Mouse (Mus musculus): ENCODE measurements around the gene Prkca.

The Prkca gene

DNA sequence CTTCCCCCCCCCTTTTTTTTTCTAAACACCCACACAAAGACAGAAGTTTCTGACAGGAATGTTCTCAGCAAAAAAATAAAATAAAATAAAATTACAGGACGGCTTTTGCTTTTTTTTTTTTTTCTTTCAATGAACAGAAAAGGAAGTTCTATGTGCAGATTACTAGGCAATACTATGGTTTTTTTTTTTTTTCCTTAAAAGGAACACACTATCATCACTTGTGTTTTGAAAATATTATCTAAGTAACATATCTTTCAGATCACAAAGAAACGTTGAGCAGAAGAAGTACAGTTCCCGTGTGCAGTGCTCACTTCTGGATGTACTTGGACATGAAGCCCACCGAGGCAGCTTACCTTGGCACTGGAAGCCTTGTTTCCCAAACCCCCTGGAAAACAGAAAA is 3.4 kb downstream of the Prkca start:
- DNase-seq (ENCODE audit: low spot score in 2 of 2), result no peak

DNA sequence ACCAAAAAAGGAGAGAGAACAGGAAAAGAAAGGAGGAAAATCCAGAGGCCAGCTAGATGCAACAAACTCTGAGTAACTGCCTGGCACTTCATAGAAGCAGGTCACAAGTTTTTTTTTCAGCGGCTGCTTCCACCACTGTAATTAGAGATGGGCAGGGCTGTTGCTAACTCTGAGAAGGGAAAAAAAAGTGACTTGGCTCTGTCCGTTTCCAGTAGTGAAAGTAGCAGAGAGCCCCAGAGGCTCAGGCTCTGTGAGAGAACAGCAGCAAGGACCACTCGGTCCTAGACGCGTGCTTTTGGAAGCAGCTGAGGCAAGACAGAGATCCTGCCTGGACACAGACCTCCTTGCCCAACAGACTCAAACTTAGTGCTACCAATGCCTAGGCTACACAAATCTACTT is 7.3 kb downstream of the Prkca start:
- no peak for DNase-seq (ENCODE audit: low spot score in 2 of 2)

DNA sequence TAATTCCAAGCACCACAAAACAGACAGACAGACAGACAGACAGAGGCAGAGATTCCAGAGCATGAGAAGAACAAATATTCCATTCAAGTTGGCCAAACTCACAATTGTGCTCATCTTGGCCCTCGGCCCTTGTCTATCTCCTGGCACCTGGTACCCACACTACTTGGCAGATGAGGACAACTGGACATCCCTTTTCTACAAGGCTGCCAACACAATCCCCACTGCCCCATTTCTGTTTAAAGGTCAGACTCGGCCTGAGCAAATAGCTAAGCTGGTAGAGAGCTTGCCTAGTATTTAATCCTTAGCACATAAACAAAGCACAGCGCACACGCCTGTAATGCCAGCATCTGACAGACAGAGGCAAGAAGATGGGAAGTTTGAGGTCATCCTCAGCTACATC is 8.2 kb downstream of the Prkca start:
- no peak for DNase-seq (ENCODE audit: low spot score in 2 of 2)

DNA sequence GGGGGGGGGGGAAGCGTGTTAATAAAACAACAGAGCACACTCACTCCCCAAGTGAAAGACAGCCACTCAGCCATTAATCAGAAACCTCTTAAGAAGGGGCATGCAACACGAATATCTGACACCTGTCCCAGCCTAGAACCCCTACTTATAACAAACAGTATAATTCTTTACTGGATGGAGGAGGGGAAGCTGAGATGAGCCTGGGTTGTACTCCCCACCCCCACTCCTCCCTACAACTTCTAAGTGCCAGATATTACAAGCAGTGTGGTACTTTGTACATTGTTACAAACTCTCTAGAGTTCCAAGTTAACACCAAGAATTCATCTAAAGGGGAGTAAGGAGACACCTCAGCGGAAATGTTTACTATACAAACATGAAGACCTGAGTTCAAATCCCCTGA is 9.1 kb downstream of the Prkca start:
- DNase-seq (ENCODE audit: low spot score in 2 of 2), result no peak

DNA sequence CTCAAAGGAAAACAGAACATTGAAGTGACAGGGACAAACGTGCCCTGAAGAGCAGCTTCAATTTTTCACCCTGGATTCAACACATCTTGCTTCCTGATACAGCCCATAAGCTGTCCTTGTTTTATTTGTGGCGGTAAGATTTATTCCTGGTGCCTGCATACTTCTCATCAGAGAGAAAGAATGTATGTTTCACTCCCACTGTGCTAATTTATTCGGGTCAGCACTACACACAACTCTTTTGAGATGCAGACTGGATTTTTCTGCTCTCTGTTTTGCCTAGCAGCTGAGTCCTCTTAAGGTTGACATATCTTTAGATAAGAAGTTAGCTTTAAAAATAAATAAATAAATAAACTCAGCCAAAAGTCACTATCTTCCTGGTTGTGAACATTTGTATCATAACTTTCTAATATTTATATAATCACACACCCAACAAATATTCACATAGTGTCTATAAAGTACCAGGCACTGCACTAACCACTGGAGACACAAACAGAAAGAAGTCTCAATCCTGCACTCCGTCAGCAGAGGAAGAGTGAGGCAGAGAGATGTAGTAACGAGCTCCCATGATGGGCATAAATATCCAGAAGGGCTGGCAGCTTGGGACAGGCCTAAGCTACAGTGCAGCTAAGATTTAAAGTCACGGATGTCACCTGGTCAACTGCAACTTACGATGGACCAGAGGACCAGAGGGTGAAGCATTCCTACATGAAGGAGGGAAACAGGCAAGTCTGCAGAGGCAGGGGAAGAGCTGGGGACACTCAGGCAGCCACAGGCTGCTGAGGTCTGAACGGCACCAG is 9.9 kb downstream of the Prkca start:
- DNase-seq (ENCODE audit: low spot score in 2 of 2), result no peak

DNA sequence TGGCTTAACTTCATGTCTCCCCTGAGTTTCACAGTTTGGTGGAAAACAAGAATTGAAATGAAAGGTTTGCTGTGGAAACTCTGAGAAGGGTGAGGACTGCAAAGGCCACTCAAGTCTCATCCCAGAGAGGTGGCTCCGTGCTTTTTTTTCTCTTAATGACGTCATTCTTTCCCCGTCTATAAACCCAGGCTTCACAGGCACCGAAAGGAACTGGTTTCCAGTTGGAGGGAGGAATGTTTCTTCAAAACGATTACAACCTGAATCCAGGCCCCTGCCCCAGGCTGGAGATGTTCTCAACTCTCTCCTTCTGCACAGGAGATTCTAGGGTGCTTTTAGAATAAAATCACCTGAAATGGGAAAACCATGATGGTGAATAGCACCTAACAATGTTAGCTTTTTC is 10.7 kb downstream of the Prkca start:
- no peak for DNase-seq (ENCODE audit: low spot score in 2 of 2)

DNA sequence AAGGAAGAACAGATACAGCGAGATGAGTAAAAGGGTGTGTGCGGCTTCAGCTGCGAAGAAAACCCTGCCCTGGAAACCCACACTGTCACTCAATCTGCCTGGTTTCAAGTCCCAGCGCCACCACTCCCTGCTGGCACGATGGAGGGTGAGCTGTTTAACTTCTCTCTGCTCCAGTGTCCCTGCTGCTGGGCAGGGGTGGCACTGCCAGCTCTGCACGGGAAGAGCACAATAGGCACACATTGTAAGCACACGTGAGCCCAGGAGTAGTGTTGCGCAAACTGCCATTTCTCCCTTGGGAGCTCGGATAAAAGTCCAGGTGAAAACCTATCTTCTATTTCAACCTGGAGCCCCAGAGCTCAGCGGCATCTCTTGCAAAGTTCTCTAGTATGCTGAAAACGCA is 12.9 kb downstream of the Prkca start:
- no peak for DNase-seq (ENCODE audit: low spot score in 2 of 2)

DNA sequence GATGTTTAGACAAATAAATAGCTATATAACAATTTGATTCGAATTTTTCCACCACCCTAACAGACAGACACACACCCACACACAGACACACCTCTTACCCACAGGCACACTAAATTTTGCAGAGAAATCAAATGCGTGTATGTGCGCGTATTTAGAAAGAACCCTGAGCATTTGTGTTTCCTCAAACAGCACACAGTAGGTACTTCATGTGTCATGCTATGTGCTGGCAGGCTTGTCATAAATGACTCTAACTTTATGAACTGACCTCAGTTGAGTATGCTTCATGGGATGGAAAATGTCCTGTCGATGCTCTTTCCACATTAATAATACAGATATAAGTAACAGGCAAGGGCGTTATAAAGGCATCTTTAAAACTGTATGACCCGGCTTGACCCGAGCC is 17.8 kb downstream of the Prkca start:
- DNase-seq (ENCODE audit: low spot score in 2 of 2), result no peak

DNA sequence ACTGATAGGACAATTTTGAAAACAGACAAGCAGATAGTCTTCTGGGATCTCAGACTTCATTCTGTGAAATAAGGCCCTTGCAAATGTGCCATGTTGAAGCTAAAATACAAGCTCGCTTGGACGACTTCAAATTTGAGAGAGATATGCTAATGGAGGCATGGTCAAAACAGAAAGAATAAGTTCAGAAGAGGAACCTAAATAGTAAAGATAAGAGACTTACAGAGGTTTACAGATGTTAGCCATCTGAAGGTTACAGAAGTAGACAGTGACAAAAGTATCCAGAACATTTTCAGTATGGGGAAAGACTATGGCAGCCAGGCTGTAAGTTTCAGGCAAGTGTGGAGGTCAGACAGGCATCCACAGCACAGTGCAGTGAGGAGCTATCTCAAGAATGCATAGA is 21.6 kb downstream of the Prkca start:
- DNase-seq (ENCODE audit: low spot score in 2 of 2), result no peak

DNA sequence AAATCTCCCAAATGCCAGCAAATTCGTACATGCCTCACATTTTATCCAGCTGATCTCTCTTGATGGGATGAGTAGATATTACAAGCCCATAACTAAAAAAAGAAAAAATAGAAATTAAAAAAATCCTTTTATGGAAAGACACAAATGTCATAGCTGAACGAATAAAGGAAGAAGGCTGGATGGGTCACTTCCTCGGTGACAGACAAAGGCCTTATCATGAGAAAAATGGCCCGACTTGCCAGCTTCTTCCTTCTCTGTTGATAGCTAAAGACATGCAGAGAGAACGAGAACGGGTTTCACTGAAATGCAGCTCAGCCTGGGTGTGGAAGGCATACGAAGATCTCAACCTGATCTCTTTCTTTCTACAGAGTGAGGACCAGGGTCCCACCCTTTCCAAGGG is 23.2 kb downstream of the Prkca start:
- DNase-seq (ENCODE audit: low spot score in 2 of 2), result no peak

DNA sequence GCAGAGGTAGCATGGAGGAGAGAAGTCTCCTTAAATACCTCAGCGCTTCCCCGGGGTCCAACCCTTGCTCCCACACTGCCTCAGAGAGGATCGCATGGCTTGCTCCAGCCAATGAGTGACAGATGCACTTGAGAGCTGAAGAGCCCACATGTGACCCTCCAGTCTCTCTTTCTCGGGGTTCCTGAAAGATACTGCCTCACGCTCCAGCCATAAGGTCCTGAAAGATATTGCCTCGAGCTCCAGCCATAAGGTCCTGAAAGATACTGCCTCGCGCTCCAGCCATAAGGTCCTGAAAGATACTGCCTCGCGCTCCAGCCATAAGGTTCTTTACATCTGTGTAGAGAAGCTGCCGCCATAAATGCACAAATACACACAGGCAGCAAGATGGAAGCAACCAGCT is 24.6 kb downstream of the Prkca start:
- no peak for DNase-seq (ENCODE audit: low spot score in 2 of 2)

DNA sequence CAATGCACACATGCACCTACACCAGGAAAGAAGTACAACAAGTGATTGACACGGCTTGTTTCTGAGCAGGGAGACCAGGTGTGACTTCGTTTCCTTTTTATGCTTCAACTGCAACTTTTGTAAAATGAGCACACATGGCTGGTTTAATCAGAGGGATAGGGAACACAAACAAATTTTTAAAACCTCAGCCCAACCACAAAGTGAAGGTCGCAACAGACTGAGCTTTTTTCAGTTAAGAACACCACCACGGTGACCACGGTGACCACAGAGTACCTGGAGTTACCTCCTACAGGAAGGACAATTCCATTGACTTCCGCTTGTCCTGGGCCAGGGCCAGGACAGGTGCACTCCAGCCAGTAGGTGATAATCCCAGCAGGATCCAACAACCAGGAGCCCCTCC is 25.9 kb downstream of the Prkca start:
- no peak for DNase-seq (ENCODE audit: low spot score in 2 of 2)

DNA sequence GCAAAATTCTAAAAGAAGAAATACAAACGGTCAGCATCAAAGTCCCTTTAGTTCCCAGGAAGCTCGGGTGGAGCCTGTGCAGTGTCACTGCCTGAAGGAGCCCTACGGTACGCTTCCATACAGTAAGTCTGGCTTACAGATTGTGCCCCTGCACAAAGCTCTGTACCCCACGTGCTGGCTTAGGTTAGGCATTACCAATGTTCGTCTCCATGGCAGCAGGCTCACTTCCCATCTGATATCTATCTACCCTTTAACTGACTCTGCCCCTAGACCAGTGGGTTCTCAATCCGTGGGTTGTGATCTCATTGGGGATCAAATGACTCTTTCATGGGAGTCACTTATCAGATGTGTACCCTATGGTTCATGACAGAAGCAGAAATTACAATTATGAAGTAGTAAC is 28.0 kb downstream of the Prkca start:
- no peak for DNase-seq (ENCODE audit: low spot score in 2 of 2)

DNA sequence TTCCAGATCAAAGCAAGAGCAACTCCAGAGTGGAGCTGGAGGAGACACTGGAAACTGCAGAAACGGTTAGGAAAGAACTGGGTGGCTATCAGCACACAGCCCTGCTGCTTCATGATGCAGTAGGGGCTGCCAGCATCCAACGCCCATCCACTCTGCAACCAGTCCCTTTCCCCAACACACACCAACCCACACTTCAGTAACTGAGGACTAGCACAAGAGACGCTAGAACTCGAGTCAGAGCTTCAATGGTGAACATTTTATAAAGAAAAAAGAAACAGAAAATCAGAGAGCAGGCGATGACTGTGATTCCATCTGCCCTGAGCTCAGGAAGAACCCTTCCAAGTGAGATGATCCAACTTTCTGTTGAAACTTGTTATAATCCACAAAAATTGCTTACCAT is 31.2 kb downstream of the Prkca start:
- DNase-seq (ENCODE audit: low spot score in 2 of 2), result no peak

DNA sequence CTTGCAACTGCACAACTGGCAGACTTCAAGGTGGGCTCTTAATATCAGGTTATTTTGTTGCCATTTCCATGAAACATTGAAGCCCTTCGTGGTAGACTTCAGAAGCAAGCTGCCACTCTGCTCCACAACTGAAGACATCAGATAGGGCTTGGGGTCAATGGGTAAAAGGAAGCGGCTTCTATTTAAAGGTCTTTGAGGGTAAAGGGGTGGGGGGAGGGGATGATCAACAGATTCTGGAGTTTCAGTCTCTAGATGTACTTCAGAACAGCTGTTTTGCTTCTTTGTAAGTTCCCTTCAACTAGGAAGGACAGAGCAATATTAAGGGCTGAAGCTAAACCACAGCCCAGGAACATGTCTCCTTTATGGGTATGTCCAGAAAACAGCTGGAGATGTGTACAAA is 31.8 kb downstream of the Prkca start:
- DNase-seq (ENCODE audit: low spot score in 2 of 2), result no peak

DNA sequence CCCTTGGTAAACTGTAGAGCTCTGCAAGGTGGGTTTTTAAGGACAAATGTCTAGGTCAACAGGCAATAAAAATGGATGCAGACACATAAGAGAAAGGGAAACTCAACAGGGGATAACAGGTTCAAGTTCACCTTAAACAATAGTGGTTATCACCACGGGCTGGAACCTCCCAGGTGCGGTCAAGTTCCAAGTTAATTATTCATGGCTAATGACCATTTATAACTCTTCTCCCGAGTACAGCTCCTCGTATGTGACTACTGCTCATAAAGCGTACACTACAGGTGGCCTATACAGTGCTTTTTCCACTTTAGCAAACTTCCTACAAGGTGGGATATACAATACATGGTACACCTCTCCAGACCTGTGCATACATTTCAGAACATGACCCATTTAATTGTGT is 33.9 kb downstream of the Prkca start:
- DNase-seq (ENCODE audit: low spot score in 2 of 2), result no peak

DNA sequence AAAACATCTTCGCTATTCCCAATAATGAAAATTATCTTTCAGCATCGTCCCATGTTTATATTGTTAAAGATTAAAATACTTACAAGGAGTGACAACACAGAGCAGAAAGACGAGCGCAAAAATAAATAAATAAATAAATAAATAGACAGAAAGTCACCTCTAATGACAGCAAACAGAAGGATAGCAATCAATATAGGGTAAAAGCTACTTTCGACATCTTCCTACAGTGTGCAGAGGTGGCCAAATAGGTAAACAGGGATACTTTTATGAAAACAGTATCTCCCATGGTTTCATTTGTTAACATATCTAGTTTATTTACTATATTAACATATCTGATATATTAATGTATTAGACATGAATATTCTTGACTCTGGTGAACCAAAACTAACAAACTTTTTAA is 35.5 kb downstream of the Prkca start:
- no peak for DNase-seq (ENCODE audit: low spot score in 2 of 2)

DNA sequence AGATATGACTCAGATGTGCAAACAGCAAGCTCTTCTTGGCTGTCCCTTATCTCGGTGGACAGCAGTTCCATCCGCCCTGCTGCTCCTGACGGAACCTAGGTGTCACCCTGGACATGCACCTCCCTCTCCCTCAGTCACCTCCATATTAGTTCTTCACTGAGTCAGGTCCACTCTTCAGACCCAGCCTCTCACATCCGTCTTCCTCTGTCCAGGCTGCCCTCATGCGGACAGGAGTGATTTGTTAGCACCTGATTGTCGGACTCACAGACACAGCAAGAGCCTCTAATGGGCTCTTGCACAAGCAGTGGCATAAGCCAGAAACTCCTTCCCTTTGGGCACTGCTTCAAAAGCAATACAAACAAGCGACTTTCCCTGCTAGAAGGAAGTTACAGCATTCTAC is 36.5 kb downstream of the Prkca start:
- no peak for DNase-seq (ENCODE audit: low spot score in 2 of 2)

DNA sequence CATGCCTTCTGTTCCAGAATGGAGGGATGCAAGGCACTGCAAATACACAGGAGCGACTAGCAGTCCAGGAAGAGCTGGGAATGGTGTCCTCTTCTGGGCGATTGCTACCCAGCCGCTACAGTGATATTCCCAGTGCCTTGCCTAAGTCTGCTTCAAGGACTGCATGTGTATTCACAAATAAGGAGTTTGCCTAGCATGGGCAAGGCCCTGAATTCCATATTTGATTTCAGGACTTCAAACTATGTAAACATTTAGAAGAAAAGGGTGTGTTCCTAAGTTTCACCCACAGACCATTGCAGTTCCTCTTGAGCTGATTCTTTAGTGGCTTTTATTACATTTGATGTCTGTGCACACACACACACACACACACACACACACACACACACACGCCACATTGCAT is 39.9 kb downstream of the Prkca start:
- no peak for DNase-seq (ENCODE audit: low spot score in 2 of 2)

DNA sequence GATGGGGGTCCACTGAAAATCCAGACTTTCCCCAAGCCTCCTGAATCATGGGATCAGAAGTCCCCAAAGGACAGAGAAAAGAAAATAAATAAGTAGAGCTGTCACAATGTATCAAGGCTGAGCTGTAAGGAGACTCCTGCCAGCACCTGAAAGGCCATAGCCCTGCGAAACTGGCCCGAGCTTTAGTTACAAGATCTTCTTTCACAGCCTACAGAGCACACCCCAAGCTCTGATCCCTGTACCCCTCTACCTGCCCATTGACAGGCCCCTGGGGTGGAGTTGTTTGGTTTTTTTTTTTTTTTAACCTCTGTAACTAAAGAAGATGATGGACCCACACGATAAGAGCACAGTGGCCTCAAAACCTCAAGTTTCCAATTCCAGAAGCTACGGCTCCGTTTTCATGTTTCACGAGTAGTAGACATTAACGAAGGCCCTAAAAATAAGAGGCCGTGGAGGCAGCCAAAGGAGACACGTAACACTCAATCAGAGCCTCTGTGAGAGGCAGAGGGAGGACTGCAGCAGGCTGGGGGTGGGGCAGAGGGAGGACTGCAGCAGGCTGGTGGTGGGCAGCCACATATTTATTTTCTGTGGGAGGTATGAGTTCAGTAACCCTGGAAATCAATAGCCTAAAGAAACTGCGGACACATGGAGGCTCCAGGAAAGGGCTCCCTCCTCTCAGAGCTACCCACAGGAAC is 41.8 kb downstream of the Prkca start:
- DNase-seq (ENCODE audit: low spot score in 2 of 2), result no peak

DNA sequence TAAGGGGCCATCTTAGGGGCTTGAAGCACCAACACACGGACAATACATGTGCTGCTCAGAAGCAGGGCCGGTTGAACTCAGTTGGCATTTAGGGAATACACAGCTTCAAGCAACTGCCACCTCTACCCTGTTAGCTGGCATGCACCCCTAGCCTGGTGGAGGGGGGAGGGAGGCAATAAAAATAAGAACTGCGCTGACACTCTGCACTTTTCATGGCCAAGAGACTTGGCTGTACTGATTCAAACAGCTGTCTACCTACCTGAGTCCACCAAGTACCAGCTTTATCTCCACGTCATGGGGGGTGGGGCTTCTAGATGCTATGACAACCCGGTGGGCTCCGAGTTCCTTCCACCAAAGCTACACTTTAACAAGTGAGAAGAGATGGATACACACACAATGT is 42.7 kb downstream of the Prkca start:
- DNase-seq (ENCODE audit: low spot score in 2 of 2), result no peak

DNA sequence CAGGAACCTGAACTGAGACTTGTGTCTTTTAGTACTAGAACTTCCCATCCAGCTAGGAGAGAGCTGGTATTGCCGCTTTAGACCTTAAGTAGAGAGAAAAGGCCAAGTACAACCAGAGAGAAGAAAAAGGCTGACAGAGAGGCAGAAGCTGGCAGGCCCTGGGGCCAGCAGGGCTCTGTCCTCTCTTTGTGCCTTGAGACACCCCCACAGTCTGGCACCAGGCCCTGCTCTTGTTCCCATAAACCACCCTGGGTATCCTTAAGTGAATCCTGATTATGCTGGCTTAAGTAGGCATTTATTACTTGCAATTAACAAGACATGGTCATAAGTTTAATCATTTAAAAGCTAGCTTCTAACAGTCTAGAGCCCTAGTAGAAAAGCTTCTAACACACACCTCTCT is 43.3 kb downstream of the Prkca start:
- DNase-seq (ENCODE audit: low spot score in 2 of 2), result no peak

DNA sequence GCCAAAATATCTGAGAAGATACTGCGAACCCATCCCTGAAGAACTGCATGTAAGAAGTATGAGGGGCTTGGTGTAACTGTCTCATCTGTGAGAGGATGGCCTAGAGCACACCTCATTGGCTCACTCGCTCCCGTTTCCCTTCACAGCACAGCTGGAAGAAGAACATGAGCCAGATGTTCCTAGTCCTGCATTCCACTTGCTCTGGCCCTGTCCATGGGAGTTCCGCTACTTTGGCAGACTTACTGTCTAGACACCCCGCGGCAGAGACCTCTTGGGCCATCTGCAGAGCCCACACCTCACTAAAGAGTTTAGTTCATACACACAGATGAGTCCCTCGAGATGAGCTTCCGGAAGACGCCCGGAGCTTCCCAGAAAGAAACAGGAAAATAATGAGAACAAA is 43.8 kb downstream of the Prkca start:
- no peak for DNase-seq (ENCODE audit: low spot score in 2 of 2)

DNA sequence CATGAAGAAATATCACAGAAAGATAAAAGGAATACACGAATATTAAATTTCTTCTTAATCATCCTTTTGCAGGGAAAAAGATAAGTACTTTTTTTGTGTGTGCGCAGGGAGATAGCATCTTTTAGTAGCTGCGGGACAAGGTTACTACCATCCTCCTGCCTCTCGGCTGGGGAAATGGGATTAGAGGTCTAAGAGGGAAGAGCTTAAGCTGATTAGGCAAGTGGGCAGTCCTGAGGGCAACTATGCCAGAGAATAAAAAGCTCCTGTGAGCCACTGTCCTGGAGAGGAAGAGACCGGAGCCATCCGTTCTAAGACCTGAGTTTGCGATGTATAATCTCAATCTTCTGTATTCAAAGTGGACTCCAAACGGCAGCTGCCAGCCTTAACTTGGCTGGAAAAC is 45.8 kb downstream of the Prkca start:
- DNase-seq (ENCODE audit: low spot score in 2 of 2), result no peak
